Mouse (Mus musculus) embryonic facial prominence, embryonic 10.5 days (tissue): Measurements from ENCODE around the gene Smbd1. TPM values are rescaled to one million over a fixed set of nuclear protein-coding genes. Genes with fewer than 3 reads are reported as not detected.

Experiments
- DNase-seq: peaks from one replicate; pipeline ENCODE4 v3.0.0-alpha.2; 2017; ENCODE audit warnings: low spot score
- H3K27ac ChIP-seq: fragments of 300-500 bp; sonication (generic); replicated peaks from 2 replicates; pipeline ENCODE4 v1.5.1; 2016; ENCODE audit warnings: mild to moderate bottlenecking
- H3K27me3 ChIP-seq: fragments of 300-500 bp; sonication (generic); replicated peaks from 2 replicates; pipeline ENCODE4 v1.6.1; 2016; ENCODE audit warnings: low read depth, mild to moderate bottlenecking; ENCODE audit not compliant: poor library complexity, severe bottlenecking
- H3K36me3 ChIP-seq: fragments of 300-500 bp; sonication (generic); replicated peaks from 2 replicates; pipeline ENCODE4 v1.6.1; 2016; ENCODE audit warnings: mild to moderate bottlenecking, moderate library complexity
- H3K4me1 ChIP-seq: fragments of 300-500 bp; sonication (generic); 2 replicates; pipeline ENCODE4 v1.6.1; 2016
- H3K4me3 ChIP-seq: fragments of 300-500 bp; sonication (generic); 2 replicates; pipeline ENCODE4 v1.5.1; 2016; ENCODE audit warnings: mild to moderate bottlenecking, moderate library complexity
- H3K9me3 ChIP-seq: fragments of 300-500 bp; sonication (generic); 2 replicates; pipeline ENCODE4 v1.6.1; 2016; ENCODE audit warnings: mild to moderate bottlenecking
- WGBS: fragments of 180-500 bp; shearing (Covaris S2); methylation state at CpG from one replicate; pipeline ENCODE4 v1.1.7; 2016; 5-methylcytosine and 5-hydroxymethylcytosine counted together
- polyA plus RNA-seq: library from polyadenylated mRNA; unstranded; fragments of >200 nt; fragmentation: Nextera tagmentation; extraction: Ambion mirVana; gene quantifications from 2 replicates; pipeline ENCODE4 v1.2.1, GENCODE M21; 2016

Smbd1 gene
- polyA plus RNA-seq, 1 experiment from 2014 or later: not detected

- Histone ChIP-seq H3K9me3 (no peaks in the 10 kb centered on the region), H3K4me1 (peaks cover 6% of the 10 kb centered on the region), H3K27me3 (no peaks in the 10 kb centered on the region), H3K36me3 (peaks cover 69% of the 10 kb centered on the region), H3K4me3 (no peak overlapping the region), H3K27ac (no peak overlapping the region)
- 91% methylated on average over 13 of the region's 13 CpGs for WGBS
- DNase-seq: no peak
These were observed 13.8 kb upstream of the Smbd1 start for GRCm38 (mm10) chr16:32824061-32824460.

GRCm38 (mm10) chr16:32823487-32823886 lies 13.2 kb upstream of the Smbd1 start:
- H3K27me3 ChIP-seq: no peaks in the 10 kb centered on the region
- no peaks in the 10 kb centered on the region for H3K9me3 ChIP-seq
- 90% methylated on average over 8 of the region's 8 CpGs for WGBS
- H3K36me3 ChIP-seq: peaks cover 65% of the 10 kb centered on the region
- H3K4me3 ChIP-seq: no peak overlapping the region
- no peak for DNase-seq
- no peak overlapping the region for H3K27ac ChIP-seq
- peaks cover 6% of the 10 kb centered on the region for H3K4me1 ChIP-seq

- no peak overlapping the region for H3K27ac ChIP-seq
- H3K27me3 ChIP-seq: no peaks in the 10 kb centered on the region
- DNase-seq: no peak
- H3K4me3 ChIP-seq: no peak overlapping the region
- H3K9me3 ChIP-seq: no peaks in the 10 kb centered on the region
- peaks cover 60% of the 10 kb centered on the region for H3K36me3 ChIP-seq
- 83% methylated on average over 5 of the region's 5 CpGs for WGBS
- H3K4me1 ChIP-seq: peaks cover 6% of the 10 kb centered on the region
These were observed 12.6 kb upstream of the Smbd1 start for GRCm38 (mm10) chr16:32822881-32823280.

- DNase-seq: no peak
- Histone ChIP-seq H3K9me3 (no peaks in the 10 kb centered on the region), H3K4me3 (no peak overlapping the region), H3K36me3 (peaks cover 56% of the 10 kb centered on the region), H3K27ac (no peak overlapping the region), H3K27me3 (no peaks in the 10 kb centered on the region), H3K4me1 (peaks cover 6% of the 10 kb centered on the region)
- 77% methylated on average over 6 of the region's 6 CpGs for WGBS
These were observed 12.2 kb upstream of the Smbd1 start for GRCm38 (mm10) chr16:32822450-32822827.

- no peaks in the 10 kb centered on the region for H3K27me3 ChIP-seq
- no peak overlapping the region for H3K27ac ChIP-seq
- H3K4me3 ChIP-seq: no peak overlapping the region
- 74% methylated on average over 10 of the region's 10 CpGs for WGBS
- H3K4me1 ChIP-seq: peaks cover 6% of the 10 kb centered on the region
- peaks cover 51% of the 10 kb centered on the region for H3K36me3 ChIP-seq
- H3K9me3 ChIP-seq: no peaks in the 10 kb centered on the region
- DNase-seq: no peak
These were observed 11.6 kb upstream of the Smbd1 start for GRCm38 (mm10) chr16:32821772-32822449.

GRCm38 (mm10) chr16:32818441-32818840 lies 8.2 kb upstream of the Smbd1 start:
- H3K4me3 ChIP-seq: no peak overlapping the region
- 91% methylated on average over 5 of the region's 5 CpGs for WGBS
- no peak for DNase-seq
- H3K4me1 ChIP-seq: peaks cover 26% of the 10 kb centered on the region
- H3K27me3 ChIP-seq: 0 out of 2 replicates have a peak, but pooled peaks cover 5% of the 10 kb centered on the region
- peaks cover 16% of the 10 kb centered on the region for H3K36me3 ChIP-seq
- no peak overlapping the region for H3K27ac ChIP-seq
- no peaks in the 10 kb centered on the region for H3K9me3 ChIP-seq

GRCm38 (mm10) chr16:32818036-32818435 lies 7.8 kb upstream of the Smbd1 start:
- H3K9me3 ChIP-seq: no peaks in the 10 kb centered on the region
- DNase-seq: no peak
- WGBS: 89% methylated on average over 4 of the region's 4 CpGs

GRCm38 (mm10) chr16:32815160-32815605 lies 4.9 kb upstream of the Smbd1 start:
- H3K4me3 ChIP-seq: peak overlapping the region; percentile 41
- 3% methylated on average over 6 of the region's 6 CpGs for whole genome bisulfite sequencing
- 0 out of 2 replicates have a peak, but pooled peaks cover 5% of the 10 kb centered on the region for H3K27me3 ChIP-seq
- H3K27ac ChIP-seq: peak overlapping the region; percentile 63
- peak; percentile 77 for DNase-seq
- peaks cover 25% of the 10 kb centered on the region for H3K4me1 ChIP-seq
- no peaks in the 10 kb centered on the region for H3K9me3 ChIP-seq
- H3K36me3 ChIP-seq: no peaks in the 10 kb centered on the region

More at GRCm38 (mm10) chr16:32818036-32818435, 7.8 kb upstream of the Smbd1 start:
- Histone ChIP-seq H3K36me3 (peaks cover 12% of the 10 kb centered on the region), H3K4me3 (no peak overlapping the region), H3K27ac (no peak overlapping the region), H3K4me1 (peaks cover 29% of the 10 kb centered on the region), H3K27me3 (0 out of 2 replicates have a peak, but pooled peaks cover 5% of the 10 kb centered on the region)

GRCm38 (mm10) chr16:32814539-32814938 lies 4.3 kb upstream of the Smbd1 start:
- H3K9me3 ChIP-seq: no peaks in the 10 kb centered on the region
- peak; percentile 50 for DNase-seq
- H3K4me3 ChIP-seq: peak overlapping the region; percentile 41
- no peaks in the 10 kb centered on the region for H3K36me3 ChIP-seq
- 20% methylated on average over 14 of the region's 14 CpGs for WGBS
- H3K4me1 ChIP-seq: peaks cover 25% of the 10 kb centered on the region
- 0 out of 2 replicates have a peak, but pooled peaks cover 5% of the 10 kb centered on the region for H3K27me3 ChIP-seq
- peak overlapping the region; percentile 63; the same call in 1 of the 2 replicates for H3K27ac ChIP-seq

GRCm38 (mm10) chr16:32813771-32814170 lies 3.5 kb upstream of the Smbd1 start:
- H3K4me1 ChIP-seq: peaks cover 25% of the 10 kb centered on the region
- no peak overlapping the region for H3K27ac ChIP-seq
- H3K36me3 ChIP-seq: no peaks in the 10 kb centered on the region
- no peaks in the 10 kb centered on the region for H3K9me3 ChIP-seq
- 0 out of 2 replicates have a peak, but pooled peaks cover 5% of the 10 kb centered on the region for H3K27me3 ChIP-seq
- no peak overlapping the region for H3K4me3 ChIP-seq
- no peak for DNase-seq
- WGBS: 68% methylated on average over 3 of the region's 3 CpGs

GRCm38 (mm10) chr16:32813362-32813761 lies 3.1 kb upstream of the Smbd1 start:
- Histone ChIP-seq H3K4me1 (peaks cover 25% of the 10 kb centered on the region), H3K4me3 (no peak overlapping the region), H3K27me3 (0 out of 2 replicates have a peak, but pooled peaks cover 5% of the 10 kb centered on the region), H3K9me3 (no peaks in the 10 kb centered on the region), H3K27ac (no peak overlapping the region), H3K36me3 (no peaks in the 10 kb centered on the region)
- no peak for DNase-seq
- WGBS: 43% methylated on average over 9 of the region's 9 CpGs

GRCm38 (mm10) chr16:32812888-32813361 lies 2.6 kb upstream of the Smbd1 start:
- under 1% methylated on average over 9 of the region's 9 CpGs for WGBS
- Histone ChIP-seq H3K4me1 (peaks cover 27% of the 10 kb centered on the region), H3K27me3 (0 out of 2 replicates have a peak, but pooled peaks cover 5% of the 10 kb centered on the region), H3K9me3 (no peaks in the 10 kb centered on the region), H3K36me3 (no peaks in the 10 kb centered on the region), H3K4me3 (no peak overlapping the region), H3K27ac (no peak overlapping the region)
- DNase-seq: peak; percentile 87
